Mouse (Mus musculus) midbrain, embryonic 14.5 days (tissue): Measurements from ENCODE around the gene Maco1. TPM values are rescaled to one million over a fixed set of nuclear protein-coding genes. Genes with fewer than 3 reads are reported as not detected.
"Not testable (repeated sequence)": the region's sequence is repeated elsewhere in the genome, so short reads cannot be mapped to it uniquely, and the experiment has no call there.

ENCODE experiments used
- ATAC-seq: fragments of 200-750 bp; cut with Nextera tagmentation; 2 replicates; pipeline ENCODE4 v1.8.0; 2017; ENCODE audit warnings: moderate number of reproducible peaks, moderate library complexity; ENCODE audit not compliant: low FRiP score, low TSS enrichment
- DNase-seq: peaks from one replicate; pipeline ENCODE4 v3.0.0-alpha.2; 2015
- H3K27ac ChIP-seq: fragments of 300-500 bp; sonication (generic); replicated peaks from 2 replicates; pipeline ENCODE4 v1.5.1; 2014; ENCODE audit warnings: mild to moderate bottlenecking, low read depth, low read length, moderate library complexity
- H3K27me3 ChIP-seq: fragments of 300-500 bp; sonication (generic); 2 replicates; pipeline ENCODE4 v1.6.1; 2014; ENCODE audit warnings: low read length, control low read depth, mixed read lengths; ENCODE audit not compliant: control insufficient read depth, insufficient read depth
- H3K36me3 ChIP-seq: fragments of 300-500 bp; sonication (generic); 2 replicates; pipeline ENCODE4 v1.6.1; 2014; ENCODE audit warnings: low read length, control low read depth; ENCODE audit not compliant: control insufficient read depth, insufficient read depth
- H3K4me1 ChIP-seq: fragments of 300-500 bp; sonication (generic); 2 replicates; pipeline ENCODE4 v1.6.1; 2014; ENCODE audit warnings: mild to moderate bottlenecking, antibody characterized with exemption, low read length, control low read depth; ENCODE audit not compliant: control insufficient read depth, insufficient read depth
- H3K4me2 ChIP-seq: fragments of 300-500 bp; sonication (generic); 2 replicates; pipeline ENCODE4 v1.6.1; 2014; ENCODE audit warnings: mild to moderate bottlenecking, low read length, moderate library complexity
- H3K4me3 ChIP-seq: fragments of 300-500 bp; sonication (generic); replicated peaks from 2 replicates; pipeline ENCODE4 v1.5.1; 2014; ENCODE audit warnings: low read depth, low read length
- H3K9ac ChIP-seq: fragments of 300-500 bp; sonication (generic); replicated peaks from 2 replicates; pipeline ENCODE4 v1.6.1; 2014; ENCODE audit warnings: mild to moderate bottlenecking, low read length, moderate library complexity
- H3K9me3 ChIP-seq: fragments of 300-500 bp; sonication (generic); 2 replicates; pipeline ENCODE4 v1.6.1; 2016; ENCODE audit warnings: low read length, control low read depth, mixed read lengths; ENCODE audit not compliant: control insufficient read depth
- WGBS: fragments of 180-500 bp; shearing (Covaris S2); extraction: QIAGEN DNeasy Blood & Tissue Kit; methylation state at CpG from one replicate; pipeline ENCODE4 v1.1.7; 2014; 5-methylcytosine and 5-hydroxymethylcytosine counted together
- polyA plus RNA-seq: library from polyadenylated mRNA; unstranded; fragments of >200 nt; fragmentation: Nextera tagmentation; extraction: Ambion mirVana; gene quantifications from 2 replicates; pipeline ENCODE4 v1.2.1, GENCODE M21; 2014

The Maco1 gene
- polyA plus RNA-seq, 1 experiment from 2014 or later: 100 TPM

- H3K4me3 ChIP-seq, ATAC-seq, H3K27ac ChIP-seq, H3K27me3 ChIP-seq, H3K4me2 ChIP-seq, H3K4me1 ChIP-seq, DNase-seq, H3K9ac ChIP-seq, H3K9me3 ChIP-seq: not testable (repeated sequence)
- H3K36me3 ChIP-seq: peaks cover 18% of the 10 kb centered on the region
- 87% methylated on average over 3 of the region's 3 CpGs for WGBS
These were observed 14.4 kb downstream of the Maco1 start for GRCm38 (mm10) chr4:134838706-134839105.

- 89% methylated on average over 1 of the region's 1 CpGs for WGBS
These were observed 14.9 kb downstream of the Maco1 start for GRCm38 (mm10) chr4:134838221-134838620.

GRCm38 (mm10) chr4:134835486-134835885, 17.7 kb downstream of the Maco1 start:
- Histone ChIP-seq H3K27ac (no peak overlapping the region), H3K9ac (no peak overlapping the region), H3K27me3 (no peaks in the 10 kb centered on the region), H3K4me3 (no peak overlapping the region), H3K4me1 (no peaks in the 10 kb centered on the region), H3K4me2 (no peak overlapping the region), H3K36me3 (peaks cover 41% of the 10 kb centered on the region), H3K9me3 (no peaks in the 10 kb centered on the region)
- WGBS: 94% methylated on average over 4 of the region's 4 CpGs
- ATAC-seq: no peak
- DNase-seq: no peak

More at GRCm38 (mm10) chr4:134838221-134838620, 14.9 kb downstream of the Maco1 start:
- no peak overlapping the region for H3K4me2 ChIP-seq
- no peaks in the 10 kb centered on the region for H3K27me3 ChIP-seq
- ATAC-seq (no peak), DNase-seq (no peak)
- no peak overlapping the region for H3K27ac ChIP-seq
- H3K4me1 ChIP-seq: no peaks in the 10 kb centered on the region
- H3K9ac ChIP-seq: no peak overlapping the region
- no peaks in the 10 kb centered on the region for H3K9me3 ChIP-seq
- H3K4me3 ChIP-seq: no peak overlapping the region
- peaks cover 18% of the 10 kb centered on the region for H3K36me3 ChIP-seq

- Histone ChIP-seq H3K9ac (no peak overlapping the region), H3K4me3 (no peak overlapping the region), H3K36me3 (peaks cover 65% of the 10 kb centered on the region), H3K27me3 (no peaks in the 10 kb centered on the region), H3K4me1 (no peaks in the 10 kb centered on the region), H3K9me3 (no peaks in the 10 kb centered on the region), H3K27ac (no peak overlapping the region), H3K4me2 (no peak overlapping the region)
- 93% methylated on average over 3 of the region's 3 CpGs for WGBS
- DNase-seq: no peak
- no peak for ATAC-seq
These were observed 21.2 kb downstream of the Maco1 start for GRCm38 (mm10) chr4:134831934-134832333.

GRCm38 (mm10) chr4:134827806-134828205, 25.3 kb downstream of the Maco1 start:
- H3K36me3 ChIP-seq: peaks cover 73% of the 10 kb centered on the region
- WGBS: 95% methylated on average over 11 of the region's 11 CpGs
- H3K9me3 ChIP-seq: no peaks in the 10 kb centered on the region

GRCm38 (mm10) chr4:134826348-134826747, 26.8 kb downstream of the Maco1 start:
- no peak overlapping the region for H3K4me2 ChIP-seq
- H3K4me3 ChIP-seq: no peak overlapping the region
- H3K36me3 ChIP-seq: peaks cover 62% of the 10 kb centered on the region
- H3K27me3 ChIP-seq: no peaks in the 10 kb centered on the region
- no peaks in the 10 kb centered on the region for H3K9me3 ChIP-seq
- no peak for DNase-seq
- H3K4me1 ChIP-seq: no peaks in the 10 kb centered on the region
- no peak for ATAC-seq
- no peak overlapping the region for H3K27ac ChIP-seq
- H3K9ac ChIP-seq: no peak overlapping the region

More at GRCm38 (mm10) chr4:134827806-134828205, 25.3 kb downstream of the Maco1 start:
- no peak overlapping the region for H3K4me2 ChIP-seq
- DNase-seq: no peak
- no peaks in the 10 kb centered on the region for H3K27me3 ChIP-seq
- no peak for ATAC-seq
- no peak overlapping the region for H3K9ac ChIP-seq
- no peak overlapping the region for H3K4me3 ChIP-seq
- H3K4me1 ChIP-seq: no peaks in the 10 kb centered on the region
- no peak overlapping the region for H3K27ac ChIP-seq

- H3K4me2 ChIP-seq, ATAC-seq, H3K27ac ChIP-seq, DNase-seq, H3K9ac ChIP-seq, H3K4me1 ChIP-seq, H3K9me3 ChIP-seq, H3K4me3 ChIP-seq, H3K27me3 ChIP-seq: not testable (repeated sequence)
- H3K36me3 ChIP-seq: peaks cover 58% of the 10 kb centered on the region
- WGBS: 98% methylated on average over 10 of the region's 11 CpGs
These were observed 27.3 kb downstream of the Maco1 start for GRCm38 (mm10) chr4:134825864-134826263.

GRCm38 (mm10) chr4:134823560-134823959, 29.6 kb downstream of the Maco1 start:
- WGBS: 85% methylated on average over 2 of the region's 2 CpGs
- Histone ChIP-seq H3K27ac (no peak overlapping the region), H3K4me2 (no peak overlapping the region), H3K9ac (no peak overlapping the region), H3K9me3 (no peaks in the 10 kb centered on the region), H3K27me3 (no peaks in the 10 kb centered on the region), H3K4me1 (no peaks in the 10 kb centered on the region), H3K4me3 (no peak overlapping the region), H3K36me3 (peaks cover 45% of the 10 kb centered on the region)
- DNase-seq: no peak
- ATAC-seq: no peak

- Histone ChIP-seq H3K9ac (no peak overlapping the region), H3K4me1 (no peaks in the 10 kb centered on the region), H3K27me3 (no peaks in the 10 kb centered on the region), H3K36me3 (peaks cover 22% of the 10 kb centered on the region), H3K4me3 (no peak overlapping the region), H3K27ac (no peak overlapping the region), H3K9me3 (no peaks in the 10 kb centered on the region), H3K4me2 (no peak overlapping the region)
- DNase-seq: no peak
- 86% methylated on average over 1 of the region's 1 CpGs for WGBS
- no peak for ATAC-seq
These were observed 32.1 kb downstream of the Maco1 start for GRCm38 (mm10) chr4:134821061-134821460.
